Mouse (Mus musculus): ENCODE data around the gene Sel1l3.

DNA sequence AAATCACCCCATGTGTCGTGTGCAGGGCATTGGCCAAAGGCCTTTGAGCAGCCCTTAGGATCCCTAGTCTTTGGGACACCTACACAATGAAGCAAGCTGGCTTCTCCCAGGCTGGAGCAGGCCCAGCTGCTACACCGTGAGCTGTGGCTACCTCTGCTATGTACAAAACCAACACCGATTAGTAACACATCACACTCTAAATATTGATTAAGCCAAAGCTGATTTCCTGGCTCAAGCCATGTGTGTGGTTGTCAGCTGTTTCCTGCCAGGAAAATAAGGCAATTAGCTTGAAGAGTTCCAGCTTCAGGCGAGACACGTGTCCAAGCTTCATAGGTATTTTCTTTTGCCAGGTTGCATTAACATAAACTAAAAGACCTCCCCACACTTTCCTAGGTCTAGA, 7.2 kb downstream of the Sel1l3 start:
- no peak for TF ChIP-seq BHLHE40 (IDR thresholded peaks at IDR 0.05; ENCODE audit: low read depth, low read length)
- TF ChIP-seq CHD2 (IDR thresholded peaks at IDR 0.05; ENCODE audit: low read length) = no peak
- no peak for TF ChIP-seq MAX (IDR thresholded peaks at IDR 0.05; ENCODE audit: low read length)
- no peak for TF ChIP-seq EP300 (IDR thresholded peaks at IDR 0.05; ENCODE audit: low read length)
- no peak for TF ChIP-seq ZNF384 (IDR thresholded peaks at IDR 0.05; ENCODE audit: low read depth, low read length)
- no peak for TF ChIP-seq CTCF (conservative IDR thresholded peaks at IDR 0.05 in 1 of 2, IDR thresholded peaks at IDR 0.05 in 1 of 2; ENCODE audit: low read depth in 2 of 2, low read length in 2 of 2)
- no peak for TF ChIP-seq CHD1 (IDR thresholded peaks at IDR 0.05; ENCODE audit: low read depth, low read length)
- no peak for TF ChIP-seq POLR2A (IDR thresholded peaks at IDR 0.05; ENCODE audit: low read depth, low read length)

All from CH12.LX (cell line).